Mouse (Mus musculus): ENCODE data around the gene Ankrd13a. TPM values are rescaled to one million over a fixed set of nuclear protein-coding genes. Genes with fewer than 3 reads are reported as not detected.

The Ankrd13a gene
- 60.4 and 61.1 TPM in 2 replicates for polyA plus RNA-seq (2016; fragmentation: Nextera tagmentation; extraction: Ambion mirVana)

- Histone ChIP-seq H3K4me3 (replicated peaks) (peak within 1 kb of the TSS; percentile 99), H3K36me3 (replicated peaks) (no peaks in the 10 kb centered on the region), H3K4me1 (peaks cover 39% of the 10 kb centered on the region), H3K27me3 (no peaks in the 10 kb centered on the region), H3K4me2 (peak within 1 kb of the TSS; percentile 87), H3K27ac (peak within 1 kb of the TSS; percentile 92), H3K9me3 (no peaks in the 10 kb centered on the region), H3K9ac (peak within 1 kb of the TSS; percentile 98)
- under 1% methylated on average over 44 of the region's 73 CpGs for WGBS
- ATAC-seq (ENCODE audit: low FRiP score) = peak; percentile 89
Observed at GRCm38 (mm10) chr5:114774403-114775051, at the start of gene Ankrd13a. TSS of gene Ankrd13a (plus strand) at chr5:114774677.

GRCm38 (mm10) chr5:114728160-114728559 is 46.3 kb upstream of the Ankrd13a start:
- Histone ChIP-seq H3K9me3 (no peaks in the 10 kb centered on the region), H3K27me3 (no peaks in the 10 kb centered on the region), H3K4me3 (replicated peaks) (no peak overlapping the region), H3K27ac (no peak overlapping the region), H3K9ac (no peak overlapping the region), H3K4me2 (no peak overlapping the region), H3K36me3 (replicated peaks) (peaks cover 82% of the 10 kb centered on the region), H3K4me1 (no peaks in the 10 kb centered on the region)
- no peak for ATAC-seq (ENCODE audit: low FRiP score)
- 86% methylated on average over 10 of the region's 10 CpGs for WGBS

- WGBS = 83% methylated on average over 10 of the region's 10 CpGs
Observed at GRCm38 (mm10) chr5:114730129-114730528, 44.3 kb upstream of the Ankrd13a start.

GRCm38 (mm10) chr5:114731498-114731897 is 43.0 kb upstream of the Ankrd13a start:
- Histone ChIP-seq H3K4me3 (replicated peaks) (no peak overlapping the region), H3K4me2 (no peak overlapping the region), H3K4me1 (no peaks in the 10 kb centered on the region), H3K27ac (no peak overlapping the region), H3K9me3 (no peaks in the 10 kb centered on the region), H3K36me3 (replicated peaks) (peaks cover 86% of the 10 kb centered on the region), H3K9ac (no peak overlapping the region), H3K27me3 (no peaks in the 10 kb centered on the region)
- ATAC-seq (ENCODE audit: low FRiP score) = no peak
- WGBS = 73% methylated on average over 6 of the region's 6 CpGs

More at GRCm38 (mm10) chr5:114730129-114730528, 44.3 kb upstream of the Ankrd13a start:
- H3K27me3 ChIP-seq = no peaks in the 10 kb centered on the region
- no peak overlapping the region for H3K27ac ChIP-seq
- ATAC-seq (ENCODE audit: low FRiP score) = no peak
- H3K36me3 ChIP-seq (replicated peaks) = peaks cover 86% of the 10 kb centered on the region
- no peak overlapping the region for H3K9ac ChIP-seq
- no peak overlapping the region for H3K4me3 ChIP-seq (replicated peaks)
- H3K9me3 ChIP-seq = no peaks in the 10 kb centered on the region
- no peaks in the 10 kb centered on the region for H3K4me1 ChIP-seq
- H3K4me2 ChIP-seq = no peak overlapping the region

- Histone ChIP-seq H3K27me3 (no peaks in the 10 kb centered on the region), H3K9me3 (no peaks in the 10 kb centered on the region), H3K27ac (no peak overlapping the region), H3K4me1 (no peaks in the 10 kb centered on the region), H3K4me3 (replicated peaks) (no peak overlapping the region), H3K9ac (no peak overlapping the region), H3K36me3 (replicated peaks) (peaks cover 91% of the 10 kb centered on the region), H3K4me2 (no peak overlapping the region)
- WGBS = 94% methylated on average over 15 of the region's 15 CpGs
- ATAC-seq (ENCODE audit: low FRiP score) = no peak
Observed at GRCm38 (mm10) chr5:114731969-114732368, 42.5 kb upstream of the Ankrd13a start.

GRCm38 (mm10) chr5:114733606-114734005 is 40.9 kb upstream of the Ankrd13a start:
- no peak overlapping the region for H3K4me2 ChIP-seq
- no peaks in the 10 kb centered on the region for H3K27me3 ChIP-seq
- ATAC-seq (ENCODE audit: low FRiP score) = no peak
- peaks cover 94% of the 10 kb centered on the region for H3K36me3 ChIP-seq (replicated peaks)
- H3K9ac ChIP-seq = no peak overlapping the region
- no peaks in the 10 kb centered on the region for H3K9me3 ChIP-seq
- no peaks in the 10 kb centered on the region for H3K4me1 ChIP-seq
- 93% methylated on average over 15 of the region's 15 CpGs for WGBS
- no peak overlapping the region for H3K27ac ChIP-seq
- H3K4me3 ChIP-seq (replicated peaks) = no peak overlapping the region

- Histone ChIP-seq H3K4me1 (no peaks in the 10 kb centered on the region), H3K27ac (no peak overlapping the region), H3K4me2 (no peak overlapping the region), H3K9me3 (no peaks in the 10 kb centered on the region), H3K4me3 (replicated peaks) (no peak overlapping the region), H3K36me3 (replicated peaks) (peaks cover 81% of the 10 kb centered on the region), H3K9ac (no peak overlapping the region), H3K27me3 (no peaks in the 10 kb centered on the region)
- 88% methylated on average over 21 of the region's 21 CpGs for WGBS
- no peak for ATAC-seq (ENCODE audit: low FRiP score)
Observed at GRCm38 (mm10) chr5:114737090-114737887, 37.2 kb upstream of the Ankrd13a start.

GRCm38 (mm10) chr5:114738707-114739241 is 35.7 kb upstream of the Ankrd13a start:
- Histone ChIP-seq H3K36me3 (replicated peaks) (peaks cover 81% of the 10 kb centered on the region), H3K4me3 (replicated peaks) (no peak overlapping the region), H3K4me1 (no peaks in the 10 kb centered on the region), H3K27me3 (no peaks in the 10 kb centered on the region), H3K27ac (no peak overlapping the region), H3K9me3 (no peaks in the 10 kb centered on the region), H3K4me2 (no peak overlapping the region), H3K9ac (no peak overlapping the region)
- no peak for ATAC-seq (ENCODE audit: low FRiP score)
- WGBS = 94% methylated on average over 12 of the region's 12 CpGs

- Histone ChIP-seq H3K9ac (no peak overlapping the region), H3K27me3 (no peaks in the 10 kb centered on the region), H3K4me3 (replicated peaks) (no peak overlapping the region), H3K4me2 (no peak overlapping the region), H3K4me1 (no peaks in the 10 kb centered on the region), H3K36me3 (replicated peaks) (peaks cover 85% of the 10 kb centered on the region), H3K27ac (no peak overlapping the region), H3K9me3 (no peaks in the 10 kb centered on the region)
- WGBS = 72% methylated on average over 4 of the region's 4 CpGs
- ATAC-seq (ENCODE audit: low FRiP score) = no peak
Observed at GRCm38 (mm10) chr5:114740595-114740994, 33.9 kb upstream of the Ankrd13a start.

- Histone ChIP-seq H3K27ac (no peak overlapping the region), H3K9ac (no peak overlapping the region), H3K36me3 (replicated peaks) (peaks cover 73% of the 10 kb centered on the region), H3K4me2 (no peak overlapping the region), H3K27me3 (no peaks in the 10 kb centered on the region), H3K4me3 (replicated peaks) (no peak overlapping the region), H3K4me1 (no peaks in the 10 kb centered on the region), H3K9me3 (no peaks in the 10 kb centered on the region)
- no peak for ATAC-seq (ENCODE audit: low FRiP score)
- 92% methylated on average over 10 of the region's 10 CpGs for WGBS
Observed at GRCm38 (mm10) chr5:114742572-114742971, 31.9 kb upstream of the Ankrd13a start.

- WGBS = 94% methylated on average over 13 of the region's 13 CpGs
- Histone ChIP-seq H3K9ac (no peak overlapping the region), H3K4me3 (replicated peaks) (no peak overlapping the region), H3K27ac (no peak overlapping the region), H3K4me2 (no peak overlapping the region), H3K9me3 (no peaks in the 10 kb centered on the region), H3K27me3 (no peaks in the 10 kb centered on the region), H3K36me3 (replicated peaks) (peaks cover 73% of the 10 kb centered on the region), H3K4me1 (no peaks in the 10 kb centered on the region)
- no peak for ATAC-seq (ENCODE audit: low FRiP score)
Observed at GRCm38 (mm10) chr5:114742998-114743696, 31.3 kb upstream of the Ankrd13a start.

GRCm38 (mm10) chr5:114743697-114744090 is 30.8 kb upstream of the Ankrd13a start:
- Histone ChIP-seq H3K27ac (no peak overlapping the region), H3K4me1 (no peaks in the 10 kb centered on the region), H3K27me3 (no peaks in the 10 kb centered on the region), H3K9ac (no peak overlapping the region), H3K36me3 (replicated peaks) (peaks cover 71% of the 10 kb centered on the region), H3K4me2 (no peak overlapping the region), H3K9me3 (no peaks in the 10 kb centered on the region), H3K4me3 (replicated peaks) (no peak overlapping the region)
- WGBS = 96% methylated on average over 8 of the region's 8 CpGs
- no peak for ATAC-seq (ENCODE audit: low FRiP score)

Measured in forebrain, embryonic 12.5 days (tissue).